ENCODE assay signal across 10 mouse cellular contexts in the genomic region with DNA sequence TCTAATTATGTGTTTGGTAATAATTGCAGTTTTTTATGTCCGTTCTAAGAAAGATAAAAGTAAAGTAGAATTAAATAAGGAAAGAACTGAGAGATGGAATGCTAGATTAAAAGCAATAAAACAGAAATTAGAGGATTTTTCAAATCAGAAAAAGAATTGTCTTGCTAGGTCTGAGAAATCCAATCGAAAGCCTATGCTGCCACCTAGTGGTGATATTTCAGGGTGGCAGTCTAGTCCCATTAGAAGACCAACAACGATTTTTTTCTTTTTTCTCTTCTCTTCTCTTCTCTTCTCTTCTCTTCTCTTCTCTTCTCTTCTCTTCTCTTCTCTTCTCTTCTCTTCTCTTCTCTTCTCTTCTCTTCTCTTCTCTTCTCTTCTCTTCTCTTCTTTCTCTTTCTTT. TPM values are rescaled to one million over a fixed set of nuclear protein-coding genes. Genes with fewer than 3 reads are reported as not detected.
DNase-seq lines count a peak whose midpoint lies in the region; ATAC-seq and TF ChIP-seq lines count a peak whose summit lies in the region.
"Not testable (repeated sequence)": the region's sequence is repeated elsewhere in the genome, so short reads cannot be mapped to it uniquely, and the experiment has no call there.
"Had no signal": no experiment of that assay in that cellular context is flagged by ENCODE, and none has a peak within 500 bp of the region (broad histone marks: within the 10 kb centered on the region; RNA-seq: fewer than 3 reads in every experiment).

No protein-coding gene starts in this region.

- ATAC-seq in embryonic facial prominence, embryonic 11.5 days (replicated peaks; ENCODE audit: insufficient number of reproducible peaks, low FRiP score, low TSS enrichment, low read depth); liver, embryonic 14.5 days (ENCODE audit: insufficient read depth): not testable (repeated sequence)

- not testable (repeated sequence) for TF ChIP-seq EP300 in liver, embryonic 14.5 days (IDR thresholded peaks at IDR 0.05; ENCODE audit: low read depth)

- peak; percentile 88 for DNase-seq in brain, embryonic 14.5 days (ENCODE audit: low read depth)
- peak; percentile 89 for DNase-seq in embryonic facial prominence, embryonic 11.5 days (ENCODE audit: low spot score)
- DNase-seq in heart, adult 18-20 months: peak; percentile 65 to 89
- peak; percentile 87 to 88 for DNase-seq in kidney, postnatal 4 days
- DNase-seq in liver, embryonic 14.5 days (ENCODE audit: low read depth in 3 of 3, low spot score in 3 of 3): peak; percentile 37 to 47 (median 41)
- peak; percentile 52 for DNase-seq in retina, adult 2 months (ENCODE audit: low read depth, low spot score)
- DNase-seq in thymus, postnatal 0 days (ENCODE audit: low spot score): peak; percentile 82

- H3K27ac ChIP-seq in embryonic facial prominence, embryonic 11.5 days (replicated peaks; ENCODE audit: low read depth, low read length); liver, embryonic 14.5 days: not testable (repeated sequence)

- not testable (repeated sequence) for H3K27me3 ChIP-seq in E14TG2a.4 (ENCODE audit: insufficient read depth, low read length); embryonic facial prominence, embryonic 11.5 days (ENCODE audit: control insufficient read depth, insufficient read depth, low read length); liver, embryonic 14.5 days (ENCODE audit: control insufficient read depth, insufficient read depth, low read length)

- peaks cover 16% of the 10 kb centered on the region for H3K9me3 ChIP-seq in E14TG2a.4 (ENCODE audit: low read length)
- not testable (repeated sequence) for H3K9me3 ChIP-seq in embryonic facial prominence, embryonic 11.5 days (replicated peaks; ENCODE audit: control insufficient read depth, low read length); liver, embryonic 14.5 days (ENCODE audit: control insufficient read depth, low read length)

- TF ChIP-seq CTCF in E14TG2a.4 (conservative IDR thresholded peaks at IDR 0.05; ENCODE audit: low read length): peak; percentile 59
- TF ChIP-seq CTCF in brain, embryonic 14.5 days (IDR thresholded peaks at IDR 0.05; ENCODE audit: borderline replicate concordance, extremely low read depth, insufficient read depth, insufficient read length): peak; percentile 68
- peak; percentile 71 for TF ChIP-seq CTCF in liver, embryonic 14.5 days (IDR thresholded peaks at IDR 0.05; ENCODE audit: low read depth)

- H3K36me3 ChIP-seq in E14TG2a.4 (ENCODE audit: insufficient read depth, low read length); embryonic facial prominence, embryonic 11.5 days (replicated peaks; ENCODE audit: control insufficient read depth, insufficient read depth, low read depth, low read length); liver, embryonic 14.5 days (replicated peaks; ENCODE audit: control insufficient read depth, insufficient read depth, low read depth): not testable (repeated sequence)

- not testable (repeated sequence) for TF ChIP-seq POLR2A in brain, embryonic 14.5 days (IDR thresholded peaks at IDR 0.05; ENCODE audit: borderline replicate concordance, extremely low read depth, insufficient read depth, insufficient read length, poor library complexity, severe bottlenecking)

- H3K4me1 ChIP-seq in E14TG2a.4 (replicated peaks; ENCODE audit: low read depth, low read length): peaks cover 16% of the 10 kb centered on the region
- H3K4me1 ChIP-seq in embryonic facial prominence, embryonic 11.5 days (ENCODE audit: control insufficient read depth, insufficient read depth, low read length); liver, embryonic 14.5 days (replicated peaks; ENCODE audit: control insufficient read depth in 2 of 2, insufficient read depth in 2 of 2, low read length in 1 of 2): not testable (repeated sequence)

- H3K4me2 ChIP-seq in embryonic facial prominence, embryonic 11.5 days (ENCODE audit: low read depth, low read length); liver, embryonic 14.5 days (ENCODE audit: low read depth): not testable (repeated sequence)

- 5% methylated on average over 3 of the region's 3 CpGs for WGBS in embryonic facial prominence, embryonic 11.5 days
- 7% methylated on average over 3 of the region's 3 CpGs for WGBS in liver, embryonic 14.5 days (ENCODE audit: insufficient replicate concordance)

- H3K4me3 ChIP-seq in E14TG2a.4 (replicated peaks; ENCODE audit: low read length); embryonic facial prominence, embryonic 11.5 days (ENCODE audit: low read depth, low read length); liver, embryonic 14.5 days (ENCODE audit: insufficient read depth in 1 of 2, low read depth in 2 of 2, low read length in 2 of 2): not testable (repeated sequence)

- H3K9ac ChIP-seq in embryonic facial prominence, embryonic 11.5 days (replicated peaks; ENCODE audit: low read length); liver, embryonic 14.5 days (replicated peaks): not testable (repeated sequence)

RNA-seq across cellular contexts. Expression of gene Gabrr1, which starts 13.2 kb away (rescaled TPM):
- 0.27 and 0.35 TPM in 2 replicates for polyA plus RNA-seq in brain, embryonic 14.5 days (2012; rRNA removed)
- 0.15 TPM in 1 of 2 replicates, not detected in the other for polyA plus RNA-seq in embryonic facial prominence, embryonic 11.5 days (2014; fragmentation: Nextera tagmentation; extraction: Ambion mirVana)
- total RNA-seq in heart, adult 18-20 months (2021): under 1 TPM; 0.59 to 0.62 TPM
- polyA plus RNA-seq in liver, embryonic 14.5 days (2012; rRNA removed): 0.01 TPM in 1 of 2 replicates, not detected in the other
- not detected in 2 replicates for polyA plus RNA-seq in liver, embryonic 14.5 days (2014; fragmentation: Nextera tagmentation; extraction: Ambion mirVana)
- polyA plus RNA-seq in thymus, postnatal 0 days (2015; fragmentation: Nextera tagmentation; extraction: Ambion mirVana): 0.09 TPM in 1 of 2 replicates, not detected in the other
- polyA plus RNA-seq: embryonic facial prominence, embryonic 13.5 days had no signal

RNA-seq across cellular contexts. Expression of gene Gabrr2, which starts 56.3 kb away (rescaled TPM):
- 0.59 and 0.98 TPM in 2 replicates for polyA plus RNA-seq in brain, embryonic 14.5 days (2012; rRNA removed)
- 0.43 TPM in 1 of 2 replicates, not detected in the other for polyA plus RNA-seq in embryonic facial prominence, embryonic 11.5 days (2014; fragmentation: Nextera tagmentation; extraction: Ambion mirVana)
- 1 to 10 TPM; 1.5 to 1.6 TPM for total RNA-seq in heart, adult 18-20 months (2021)
- polyA plus RNA-seq in liver, embryonic 14.5 days (2012; rRNA removed): 0.05 and 0.06 TPM in 2 replicates
- polyA plus RNA-seq in liver, embryonic 14.5 days (2014; fragmentation: Nextera tagmentation; extraction: Ambion mirVana): not detected in 2 replicates
- 0.84 and 1.6 TPM in 2 replicates for polyA plus RNA-seq in thymus, postnatal 0 days (2015; fragmentation: Nextera tagmentation; extraction: Ambion mirVana)
- polyA plus RNA-seq: kidney, embryonic 15.5 days had no signal
